Mouse (Mus musculus): ENCODE data around the gene Exoc7. TPM values are rescaled to one million over a fixed set of nuclear protein-coding genes. Genes with fewer than 3 reads are reported as not detected.

Gene Exoc7
- total RNA-seq (2014; fragmentation: Nextera tagmentation) = 23.0 and 45.3 TPM in 2 replicates
- total RNA-seq (2017) = 30.1 and 36.6 TPM in 2 replicates

DNA sequence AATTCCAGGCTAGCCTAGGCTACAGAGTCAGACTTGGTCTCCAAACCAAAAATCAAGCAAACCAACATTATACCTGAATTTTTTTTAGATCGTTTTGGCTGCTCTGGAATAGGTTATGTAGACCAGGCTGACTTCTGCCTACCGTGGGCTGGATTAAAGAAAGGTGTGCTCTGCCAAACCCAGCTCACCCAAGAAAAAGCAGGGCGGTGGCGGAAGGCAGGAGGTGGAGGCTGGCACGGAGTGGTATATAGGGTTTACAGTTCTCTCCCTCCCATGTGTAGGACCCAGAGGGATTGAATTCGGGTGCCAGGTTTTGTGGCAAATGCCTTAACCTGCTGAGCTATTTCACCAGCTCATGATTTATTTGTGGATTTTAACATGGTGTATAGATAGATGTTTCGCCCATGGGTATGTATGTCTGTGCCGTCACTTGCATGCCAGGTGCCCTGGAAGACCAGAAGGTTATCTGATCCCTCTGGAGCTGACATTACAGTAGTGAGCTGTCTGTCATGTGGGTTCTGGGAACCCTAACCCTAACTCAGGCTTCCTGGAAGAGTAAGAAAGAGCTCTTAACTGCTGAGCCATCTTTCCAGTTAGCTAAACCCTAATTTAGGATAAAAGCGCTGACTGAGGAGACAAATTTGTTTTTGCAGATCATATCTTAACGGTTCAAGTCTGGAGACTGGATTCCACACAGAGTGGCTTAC, at the start of gene Exoc7:
Gene Exoc7 (minus strand): TSS at position 215 of the 707 bp plus-strand sequence.
- ATAC-seq (replicated peaks; ENCODE audit: poor library complexity, severe bottlenecking) = no peak

DNA sequence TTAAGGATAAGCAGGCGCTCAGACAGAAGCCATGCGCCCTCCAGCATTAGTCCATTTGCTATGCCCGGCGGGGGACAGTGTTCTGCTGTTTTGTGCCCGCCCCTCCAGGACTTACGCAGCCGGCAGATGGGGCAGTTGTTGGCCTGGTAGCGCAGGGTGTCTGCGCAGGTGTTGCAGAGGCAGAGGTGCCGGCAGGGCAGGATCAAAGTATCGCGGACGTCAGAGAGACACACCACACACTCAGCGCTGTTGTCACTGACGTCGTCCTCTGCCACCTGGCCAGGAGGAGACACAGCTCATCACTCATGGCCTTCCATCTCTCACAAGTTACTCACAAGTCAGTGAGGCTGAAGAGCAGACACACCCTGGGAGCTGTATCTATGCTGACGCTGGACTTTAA, 47.5 kb upstream of the Exoc7 start:
- no peak for ATAC-seq (replicated peaks; ENCODE audit: poor library complexity, severe bottlenecking)

DNA sequence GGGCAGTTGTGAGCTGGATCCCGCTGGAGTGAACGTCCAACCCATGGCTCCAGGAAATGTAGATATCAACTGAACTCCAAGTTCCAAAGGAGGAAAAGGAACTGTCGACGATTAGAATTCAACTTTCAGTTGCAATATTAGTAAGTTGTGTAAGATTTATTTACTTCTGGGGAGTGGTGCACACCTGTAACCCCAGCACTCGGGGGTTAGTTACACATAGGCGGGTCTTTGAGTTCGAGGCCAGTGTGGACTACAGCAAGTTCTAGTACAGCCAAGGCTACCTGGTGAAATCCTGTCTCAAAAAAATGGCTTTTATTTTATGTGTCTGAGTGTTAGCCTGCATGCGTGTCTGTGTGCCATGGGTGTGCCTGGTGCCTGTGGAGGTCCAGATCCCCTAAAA, 46.5 kb upstream of the Exoc7 start:
- ATAC-seq (replicated peaks; ENCODE audit: poor library complexity, severe bottlenecking) = no peak

DNA sequence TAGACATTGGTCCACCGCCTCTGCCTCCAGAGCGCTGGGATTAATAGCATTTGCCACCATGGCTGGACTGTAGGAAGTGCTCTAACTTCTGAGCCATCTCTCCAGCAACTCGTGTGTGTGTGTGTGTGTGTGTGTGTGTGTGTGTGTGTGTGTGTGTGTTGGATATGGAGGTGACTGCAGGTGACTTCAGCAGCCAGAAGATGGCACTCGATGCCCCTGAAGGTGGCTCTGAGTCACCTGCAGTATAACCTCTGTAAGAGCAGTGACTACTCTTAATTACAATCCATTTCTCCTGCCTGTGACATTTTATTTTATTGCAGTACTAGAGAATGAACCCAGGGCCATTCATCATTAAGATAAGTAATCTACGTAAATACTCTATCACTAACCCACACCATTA, 44.3 kb upstream of the Exoc7 start:
- no peak for ATAC-seq (replicated peaks; ENCODE audit: poor library complexity, severe bottlenecking)

DNA sequence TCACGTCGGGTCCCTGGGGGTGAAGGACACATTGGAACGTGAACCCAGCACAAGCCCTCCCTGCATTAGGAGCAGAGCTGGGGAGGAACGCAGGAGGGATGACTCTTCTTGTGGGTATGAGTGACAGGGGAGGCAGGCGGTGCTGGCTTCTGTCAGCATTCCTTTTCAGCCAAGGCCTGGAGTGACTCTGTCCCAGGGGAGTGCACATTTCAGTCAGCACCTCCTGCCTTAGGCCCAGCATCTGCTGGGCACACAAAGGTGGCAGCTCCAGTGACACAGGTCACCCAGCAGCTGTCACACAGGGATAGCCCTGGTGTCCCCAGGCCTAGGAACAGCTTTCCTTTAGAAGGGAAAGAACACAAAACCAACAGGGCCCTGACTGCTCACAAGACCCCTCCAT, 40.9 kb upstream of the Exoc7 start:
- no peak for ATAC-seq (replicated peaks; ENCODE audit: poor library complexity, severe bottlenecking)

DNA sequence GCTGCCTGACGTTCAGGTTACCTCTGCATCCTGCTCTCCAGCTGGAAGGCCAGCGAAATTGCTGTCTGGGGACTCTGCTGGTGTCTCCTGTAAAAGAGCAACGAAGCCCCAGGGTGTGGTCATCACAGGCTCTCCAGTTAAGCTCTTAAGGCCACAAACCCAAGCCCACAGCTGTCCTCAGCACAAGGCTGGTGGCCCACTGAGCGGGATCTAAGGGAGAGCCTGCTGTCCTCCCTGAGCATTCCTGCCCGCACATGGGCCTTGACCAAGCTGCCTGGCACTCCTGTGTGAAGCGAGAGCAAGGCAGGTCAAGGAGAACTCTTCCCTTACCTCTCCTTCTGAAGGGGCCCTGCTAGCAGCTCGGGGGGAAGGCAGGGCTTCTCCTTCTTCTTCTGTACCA, 40.0 kb upstream of the Exoc7 start:
- ATAC-seq (replicated peaks; ENCODE audit: poor library complexity, severe bottlenecking) = no peak

DNA sequence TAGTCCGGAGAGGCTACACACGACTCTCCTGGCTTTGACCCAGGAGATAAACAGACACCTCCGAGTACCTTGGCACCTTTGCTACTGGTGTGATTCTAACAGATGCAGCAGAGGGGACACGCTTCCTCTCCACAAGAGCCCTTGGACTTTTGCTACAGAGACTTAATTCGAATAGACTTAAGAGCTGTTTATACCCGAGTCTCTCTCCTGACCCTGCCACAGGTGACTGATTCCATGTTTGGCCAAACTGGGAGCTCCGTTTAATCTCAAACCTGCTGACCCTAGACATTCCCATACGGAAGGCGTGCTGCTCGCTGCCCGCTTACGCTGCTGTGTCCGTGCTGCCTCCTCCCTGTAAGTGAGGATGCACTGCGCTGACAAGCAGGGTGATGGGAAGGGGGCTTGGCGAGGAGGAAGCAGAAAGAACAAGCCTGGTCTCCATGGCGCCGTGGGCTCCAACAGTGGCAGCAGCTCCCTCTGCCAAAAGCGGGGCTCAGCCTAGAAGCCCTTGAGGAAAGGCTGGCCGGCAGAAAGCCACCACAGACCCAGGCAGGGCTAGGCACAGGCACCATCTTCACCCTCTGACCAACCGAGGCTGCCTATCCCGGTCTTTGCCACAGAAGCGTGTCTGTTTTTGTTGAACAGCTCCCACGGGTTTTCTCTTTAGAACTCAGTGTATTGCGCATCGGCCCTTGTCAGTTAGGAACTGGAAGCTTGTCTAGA, 35.2 kb upstream of the Exoc7 start:
- no peak for ATAC-seq (replicated peaks; ENCODE audit: poor library complexity, severe bottlenecking)

DNA sequence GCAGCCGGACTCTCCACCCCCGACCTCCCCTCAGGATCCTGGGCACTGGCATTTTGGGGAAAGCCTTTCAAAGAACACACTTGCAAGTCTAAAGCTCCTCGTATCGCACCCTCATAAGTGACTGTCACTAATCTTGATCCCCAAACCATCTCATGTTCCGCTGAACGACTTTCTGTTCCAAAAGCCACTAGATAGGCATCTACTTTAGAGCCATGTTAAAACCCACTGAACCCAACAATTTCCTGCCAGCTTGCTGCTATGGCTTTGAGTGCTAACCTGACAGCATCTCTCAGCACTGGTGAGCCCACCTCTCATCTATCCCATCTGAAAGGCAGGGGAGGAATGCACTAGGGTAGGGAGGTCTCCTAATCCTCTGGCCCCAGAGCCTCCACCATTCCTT, 30.5 kb upstream of the Exoc7 start:
- ATAC-seq (replicated peaks; ENCODE audit: poor library complexity, severe bottlenecking) = no peak

DNA sequence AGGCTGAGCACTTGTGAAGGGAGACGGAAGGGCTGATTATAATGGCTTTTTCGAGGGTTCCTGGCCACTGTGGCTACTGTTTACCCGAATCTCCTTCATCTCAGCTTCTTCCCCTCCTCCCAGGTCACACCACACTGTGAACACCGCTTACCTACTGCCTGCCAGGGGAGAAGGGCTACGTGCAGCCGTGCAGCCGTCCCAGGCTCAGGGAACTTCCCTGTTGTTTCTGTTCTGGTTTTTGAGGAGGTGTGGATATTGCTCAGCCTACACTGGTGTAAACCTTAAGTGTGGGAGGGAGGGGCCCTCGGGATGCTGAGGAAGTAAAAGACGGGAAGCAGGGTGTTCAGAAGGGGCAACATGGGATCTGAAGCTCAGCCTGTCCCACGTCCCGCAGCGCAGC, 30.0 kb upstream of the Exoc7 start:
- ATAC-seq (replicated peaks; ENCODE audit: poor library complexity, severe bottlenecking) = peak; percentile 28; the same call in 1 of the 2 replicates

DNA sequence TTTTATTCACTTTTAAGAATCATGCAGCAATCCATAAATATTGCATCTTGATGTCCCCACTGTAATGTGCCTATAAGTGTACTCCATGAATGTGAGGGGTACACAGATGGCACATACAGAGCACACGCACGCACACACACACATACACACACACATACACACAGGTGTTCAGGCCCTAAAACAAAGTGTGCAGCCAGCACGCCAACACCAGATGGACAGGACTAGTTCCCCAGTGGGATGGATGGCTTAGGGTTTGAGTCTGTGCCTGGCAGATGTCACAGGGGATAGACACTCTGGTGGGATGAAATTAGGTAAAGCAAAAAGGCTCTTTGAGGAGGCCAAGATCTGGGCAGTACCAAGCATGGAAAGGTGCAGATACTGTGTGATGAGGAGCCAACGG, 29.4 kb upstream of the Exoc7 start:
- no peak for ATAC-seq (replicated peaks; ENCODE audit: poor library complexity, severe bottlenecking)

DNA sequence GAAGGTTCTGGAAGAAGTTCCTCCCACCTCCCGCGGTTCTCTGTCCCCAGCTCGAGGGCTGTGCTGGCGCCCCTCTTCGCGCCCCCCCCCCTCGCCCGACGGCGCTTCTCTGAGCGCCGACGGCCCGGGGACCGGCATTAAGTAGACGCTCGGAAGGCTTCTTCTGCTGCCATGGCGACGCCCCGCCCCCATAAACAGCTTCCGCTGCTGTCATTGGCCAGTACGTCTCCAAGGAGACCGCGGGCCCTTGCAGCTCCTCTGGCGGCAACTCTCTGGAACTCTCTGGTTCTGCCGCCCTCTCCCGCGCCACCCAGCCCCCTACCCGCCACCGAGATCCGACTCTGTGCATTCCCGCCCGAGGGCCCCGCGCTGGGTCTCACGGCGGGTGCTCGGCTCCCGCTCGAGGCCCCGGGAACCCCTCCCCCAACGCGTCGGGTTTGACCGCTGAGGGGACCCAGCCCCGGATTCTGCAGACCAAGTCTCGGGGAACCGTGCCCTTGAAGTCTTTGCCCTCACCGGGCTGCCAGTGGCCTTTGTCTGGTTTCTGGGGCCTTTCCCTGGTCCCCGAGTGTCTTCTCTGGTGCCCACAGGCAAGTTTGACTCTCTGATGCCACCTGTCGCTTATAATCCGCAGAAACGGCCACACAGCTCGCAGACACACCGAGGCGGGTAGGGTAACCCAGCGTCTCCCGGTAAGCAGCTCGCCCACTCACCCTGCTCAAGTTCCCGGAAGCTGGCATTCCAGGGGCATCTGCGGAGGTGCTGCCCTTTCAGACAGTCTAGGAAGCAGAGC, 28.4 kb upstream of the Exoc7 start, which contains the start of gene Foxj1:
Gene Foxj1 (minus strand): TSS at position 156 of the 793 bp plus-strand sequence.
- ATAC-seq (replicated peaks; ENCODE audit: poor library complexity, severe bottlenecking) = peak; percentile 86

DNA sequence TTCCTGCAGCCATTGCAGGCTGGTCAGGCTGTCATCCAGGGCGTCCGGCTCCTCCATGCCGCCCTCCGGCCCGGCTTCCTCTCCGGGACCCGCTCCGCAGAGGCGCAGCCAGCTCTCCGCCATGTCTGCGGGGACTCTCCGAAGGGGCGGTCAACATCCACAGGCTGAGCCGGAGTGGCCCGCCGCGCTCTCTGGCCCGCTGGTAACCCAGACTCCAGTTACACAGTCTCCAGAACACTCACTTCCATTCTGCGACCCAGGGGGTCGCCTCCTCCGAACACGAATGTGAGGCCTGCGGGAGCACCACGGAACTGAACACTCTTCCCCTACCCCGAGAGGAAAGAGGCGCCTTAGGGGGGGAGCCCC, 27.4 kb upstream of the Exoc7 start:
- no peak for ATAC-seq (replicated peaks; ENCODE audit: poor library complexity, severe bottlenecking)

DNA sequence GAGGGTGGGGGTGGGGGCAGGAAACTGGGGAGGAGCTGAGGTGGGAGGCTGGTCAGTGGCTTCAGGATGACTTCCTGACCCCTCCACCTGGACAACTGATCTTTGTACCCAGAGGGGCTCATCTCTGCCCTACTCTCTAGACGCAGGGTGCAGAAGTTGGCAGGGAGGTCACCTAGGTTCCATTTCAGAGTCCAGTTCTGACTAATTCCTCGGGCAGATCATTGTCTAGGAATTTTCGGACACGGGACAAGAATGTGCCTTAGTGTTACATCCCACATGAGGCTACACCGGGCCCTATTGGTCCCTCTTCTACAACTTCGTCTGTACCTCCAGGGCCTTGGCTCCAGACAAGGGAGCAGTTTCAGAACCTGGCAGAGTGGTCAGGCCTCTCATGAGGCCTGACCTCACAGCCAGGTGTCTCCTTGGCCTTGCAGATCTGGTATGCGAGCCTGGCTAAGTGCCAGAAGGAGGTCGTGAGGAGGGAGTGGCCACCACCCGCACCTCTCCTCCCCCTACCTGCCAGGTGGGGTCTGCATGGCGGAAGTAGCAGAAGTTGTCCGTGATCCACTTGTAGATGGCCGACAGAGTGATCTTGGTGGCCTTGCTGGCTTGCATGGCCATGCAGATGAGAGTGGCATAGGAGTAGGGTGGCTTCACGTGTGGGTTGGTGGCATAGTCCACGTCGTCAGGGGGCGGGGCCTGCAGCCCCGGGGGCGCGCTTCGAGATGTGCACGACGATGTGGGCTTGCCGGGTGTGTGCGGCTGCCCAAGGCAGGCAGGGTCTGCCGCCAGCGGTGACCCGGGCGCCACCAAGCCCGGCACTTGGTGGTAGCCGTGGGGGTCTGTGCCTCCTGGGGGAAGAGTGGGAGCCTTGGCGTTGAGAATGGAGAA, 26.7 kb upstream of the Exoc7 start:
- ATAC-seq (replicated peaks; ENCODE audit: poor library complexity, severe bottlenecking) = peak; percentile 18; the same call in 1 of the 2 replicates

DNA sequence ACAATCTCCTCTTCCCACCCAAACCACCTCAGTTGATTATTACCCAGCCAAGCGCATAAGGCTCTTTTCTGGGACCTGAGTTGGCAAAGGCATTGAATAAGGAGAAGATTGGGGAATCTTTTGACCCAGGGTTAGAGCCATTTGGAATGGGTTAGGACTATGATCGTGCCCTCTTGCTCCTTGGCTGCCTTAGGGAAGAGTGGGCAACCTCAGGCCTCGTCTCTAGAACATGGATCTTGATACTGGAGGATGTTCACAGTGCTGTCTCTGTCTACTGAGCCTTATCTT, 25.9 kb upstream of the Exoc7 start:
- ATAC-seq (replicated peaks; ENCODE audit: poor library complexity, severe bottlenecking) = no peak

DNA sequence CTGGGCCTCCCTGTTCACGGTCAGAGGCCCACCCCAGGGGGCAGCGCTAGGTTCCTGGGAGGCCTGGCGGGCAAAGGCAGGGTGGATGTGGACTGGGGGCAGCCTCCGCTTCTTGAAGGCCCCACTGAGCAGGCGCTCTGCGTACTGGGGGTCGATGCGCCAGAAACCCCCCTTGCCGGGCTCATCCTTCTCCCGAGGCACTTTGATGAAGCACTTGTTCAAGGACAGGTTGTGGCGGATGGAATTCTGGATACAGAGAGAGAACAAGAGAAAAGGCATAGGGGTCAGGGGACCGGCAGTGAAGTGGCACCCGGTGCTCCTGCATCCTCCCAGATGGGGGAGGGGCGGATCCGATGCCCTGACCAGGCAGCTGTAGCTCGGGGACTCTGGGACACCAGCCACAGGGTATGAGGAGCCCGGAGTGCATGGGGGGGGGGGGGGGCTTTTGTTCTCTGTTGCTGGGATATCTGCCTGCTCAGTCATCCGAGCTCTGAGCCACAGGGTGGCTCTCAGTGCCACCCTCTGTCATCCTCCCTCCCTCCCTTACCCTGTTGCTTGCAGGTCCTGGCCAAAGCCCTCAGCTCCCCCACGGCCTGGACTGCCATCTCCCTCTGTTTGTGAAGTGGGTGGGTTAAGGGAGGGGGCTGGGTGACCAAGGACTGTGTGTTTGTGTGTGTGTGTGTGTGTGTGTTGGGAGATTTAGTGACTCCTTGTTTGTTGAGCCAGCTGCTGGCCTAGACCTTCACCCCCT, 25.4 kb upstream of the Exoc7 start:
- ATAC-seq (replicated peaks; ENCODE audit: poor library complexity, severe bottlenecking) = no peak

DNA sequence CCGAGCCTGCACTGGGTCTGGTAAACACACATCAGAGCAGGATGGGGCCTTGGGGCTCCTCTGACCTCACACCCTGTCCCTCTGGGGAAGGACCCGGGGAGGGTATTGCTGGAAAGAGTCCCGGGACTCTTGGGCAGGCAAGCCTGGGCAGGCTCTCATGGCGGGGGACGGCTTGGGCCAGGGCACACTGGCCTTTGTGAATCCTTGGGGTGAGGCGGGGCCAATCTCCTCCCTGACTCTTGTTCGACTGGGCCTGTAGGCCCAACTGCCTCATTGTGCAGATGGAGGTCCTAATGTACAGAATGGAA, 23.1 kb upstream of the Exoc7 start:
- no peak for ATAC-seq (replicated peaks; ENCODE audit: poor library complexity, severe bottlenecking)

DNA sequence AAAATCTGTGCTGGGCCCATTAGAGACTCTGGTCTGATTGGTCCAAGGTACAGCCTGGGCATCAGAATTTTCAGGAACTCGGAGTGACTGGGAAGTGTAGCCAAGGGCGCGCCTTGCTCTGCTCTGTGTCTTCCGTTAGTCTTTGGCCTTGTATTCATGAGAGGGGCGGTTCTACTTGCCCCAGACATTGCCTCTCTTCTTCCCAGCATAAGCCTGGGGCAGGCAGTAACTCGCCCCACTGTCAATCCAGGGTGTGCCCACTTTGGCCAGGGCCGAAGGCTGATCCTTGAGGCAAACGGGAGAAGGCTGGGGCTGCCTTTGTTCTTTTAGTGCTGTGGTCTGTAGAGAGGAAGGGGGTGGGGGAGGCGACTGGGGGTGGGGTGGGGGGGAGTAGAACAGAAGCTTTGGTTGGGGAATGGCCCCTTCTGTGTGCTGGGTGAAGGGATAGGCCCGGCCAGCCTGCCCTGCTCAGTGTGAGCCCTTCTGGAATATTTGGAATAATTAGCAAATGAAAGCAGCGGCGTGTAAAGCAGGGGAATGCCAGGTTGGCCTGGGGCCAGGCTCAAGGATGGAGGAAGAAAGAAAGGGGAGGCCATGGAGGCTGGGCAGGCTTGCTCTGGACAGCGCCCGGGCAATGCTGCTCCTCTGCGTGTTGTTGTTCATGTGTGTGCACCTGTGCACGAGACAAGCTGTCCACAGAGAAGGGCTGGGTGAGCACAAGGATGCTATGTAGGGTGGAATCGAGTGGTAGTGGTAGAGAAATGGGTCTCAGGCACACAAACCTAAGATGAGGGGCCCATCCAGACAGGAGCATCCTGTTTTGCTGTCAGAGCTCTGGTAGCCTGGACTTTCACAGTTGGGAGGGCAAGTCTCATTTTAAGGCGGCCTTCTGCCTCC, 22.5 kb upstream of the Exoc7 start:
- no peak for ATAC-seq (replicated peaks; ENCODE audit: poor library complexity, severe bottlenecking)

DNA sequence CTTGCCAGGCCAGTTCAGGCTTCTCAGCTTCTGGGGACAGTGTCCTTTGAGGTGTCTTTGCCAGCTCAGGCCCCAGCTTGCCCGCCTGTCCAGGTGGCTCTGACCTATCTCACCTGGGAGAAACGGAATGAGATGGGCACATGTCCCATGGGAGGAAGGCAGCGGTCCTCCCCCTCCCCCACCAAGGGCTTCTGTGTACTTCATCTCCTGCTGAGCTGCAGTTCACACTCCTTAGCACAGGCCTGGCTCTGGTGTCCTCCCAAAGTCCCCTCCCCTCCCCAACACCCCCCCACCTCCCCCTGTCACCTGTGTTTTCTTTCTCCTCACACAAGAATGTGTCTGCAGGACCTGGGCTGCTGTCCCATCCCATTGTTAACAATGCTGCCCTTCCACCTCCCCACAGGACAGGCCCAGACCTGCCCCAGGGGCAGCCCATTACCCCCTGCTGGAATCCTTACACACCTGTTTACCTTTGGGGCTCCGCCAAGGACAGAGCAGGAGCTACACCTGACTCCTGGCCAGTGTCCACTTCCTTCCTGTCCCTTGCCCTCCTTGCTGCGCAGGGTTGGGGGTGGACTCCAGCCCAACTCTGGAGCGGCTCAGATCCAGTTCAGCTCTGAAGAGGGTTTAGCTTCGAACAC, 20.1 kb upstream of the Exoc7 start:
- no peak for ATAC-seq (replicated peaks; ENCODE audit: poor library complexity, severe bottlenecking)

All from granulocyte monocyte progenitor cell, adult 5-6 weeks (primary cell).